Mouse (Mus musculus) lung, postnatal 14 days (tissue): ENCODE data around the gene Zkscan3.

ENCODE experiments used
- DNase-seq: peaks from one replicate; pipeline ENCODE4 v3.0.0; 2021

The Zkscan3 gene

GRCm38 (mm10) chr13:21396048-21396447, 6.5 kb downstream of the Zkscan3 start:
- peak; percentile 32 for DNase-seq

GRCm38 (mm10) chr13:21395623-21396022, 6.9 kb downstream of the Zkscan3 start:
- no peak for DNase-seq

- DNase-seq: no peak
Measured at GRCm38 (mm10) chr13:21395211-21395610, 7.3 kb downstream of the Zkscan3 start.

GRCm38 (mm10) chr13:21377773-21378172, 24.8 kb downstream of the Zkscan3 start:
- DNase-seq: no peak

GRCm38 (mm10) chr13:21372700-21373099, 29.9 kb downstream of the Zkscan3 start:
- DNase-seq: no peak

GRCm38 (mm10) chr13:21366635-21367034, 35.9 kb downstream of the Zkscan3 start:
- DNase-seq: no peak

GRCm38 (mm10) chr13:21363719-21364118, 38.8 kb downstream of the Zkscan3 start:
- DNase-seq: no peak

GRCm38 (mm10) chr13:21362621-21363248, 39.8 kb downstream of the Zkscan3 start, which contains the start of gene Zscan12:
Gene Zscan12, plus strand, starts transcription at chr13:21362820.
- DNase-seq: peak; percentile 90

- no peak for DNase-seq
Measured at GRCm38 (mm10) chr13:21350593-21350992, 52.0 kb downstream of the Zkscan3 start.

- no peak for DNase-seq
Measured at GRCm38 (mm10) chr13:21346610-21347009, 55.9 kb downstream of the Zkscan3 start, which contains the start of gene Olfr1367. Gene Olfr1367, plus strand, starts transcription at chr13:21346910.
